Mouse (Mus musculus) v-Abl transformed pro-B cells (cell line): ENCODE measurements around the gene Tbx19.

Source experiments
- in situ Hi-C, 2 experiments: fragments of 400-800 bp; cut with MboI; formaldehyde crosslinking; loops; one replicate each; pipeline ENCODE4 v1.15.1; 2025; ENCODE audit not compliant: unreplicated experiment in 2 of 2

The Tbx19 gene

DNA sequence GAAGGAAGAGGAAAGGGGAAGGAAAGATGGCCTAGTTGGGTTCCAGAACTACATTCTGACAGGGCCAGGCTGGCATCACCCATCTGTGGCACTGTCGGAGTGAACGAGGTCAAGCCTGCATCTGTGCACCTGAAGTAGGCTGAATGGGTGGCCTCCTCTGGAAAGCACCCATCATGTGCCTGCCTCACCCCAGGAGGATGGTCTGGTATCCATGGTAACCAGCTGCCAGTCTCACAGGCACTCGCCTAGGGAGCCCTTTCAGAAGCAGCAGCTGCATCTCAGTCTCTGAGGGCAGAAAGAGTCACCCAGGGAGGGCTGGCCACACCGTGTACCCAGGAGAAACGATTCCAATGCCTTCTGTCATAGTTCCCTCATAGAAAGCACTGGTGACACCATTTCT, 26.8 kb upstream of the Tbx19 start:
- in situ Hi-C loops = no loop called here

- in situ Hi-C loops = no loop called here
Observed at GRCm38 (mm10) chr1:165186491-165186890, 25.9 kb upstream of the Tbx19 start.

DNA sequence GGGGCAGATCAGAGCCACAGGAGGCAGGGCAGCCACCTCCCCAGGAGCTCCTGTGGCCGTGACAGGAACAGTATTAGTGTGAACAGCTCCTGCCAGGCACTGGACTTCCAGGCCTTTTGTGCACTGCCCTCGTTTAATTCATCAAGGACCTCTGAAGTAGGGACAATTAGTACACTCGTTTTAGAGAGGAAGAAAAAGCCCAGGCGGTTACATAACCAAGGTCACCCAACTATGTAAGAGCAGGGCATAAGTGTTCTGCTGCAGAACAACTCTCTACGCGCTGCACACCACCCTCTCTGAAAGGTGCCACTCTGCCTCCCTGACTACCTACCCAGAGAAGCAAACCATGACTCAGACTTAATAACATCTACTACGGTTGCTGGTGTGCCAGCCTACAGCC, 24.5 kb upstream of the Tbx19 start:
- in situ Hi-C loops = no loop called here

GRCm38 (mm10) chr1:165184178-165184577, 23.6 kb upstream of the Tbx19 start:
- in situ Hi-C loops = no loop called here

- in situ Hi-C loops = no loop called here
Observed at GRCm38 (mm10) chr1:165183400-165183799, 22.8 kb upstream of the Tbx19 start.

DNA sequence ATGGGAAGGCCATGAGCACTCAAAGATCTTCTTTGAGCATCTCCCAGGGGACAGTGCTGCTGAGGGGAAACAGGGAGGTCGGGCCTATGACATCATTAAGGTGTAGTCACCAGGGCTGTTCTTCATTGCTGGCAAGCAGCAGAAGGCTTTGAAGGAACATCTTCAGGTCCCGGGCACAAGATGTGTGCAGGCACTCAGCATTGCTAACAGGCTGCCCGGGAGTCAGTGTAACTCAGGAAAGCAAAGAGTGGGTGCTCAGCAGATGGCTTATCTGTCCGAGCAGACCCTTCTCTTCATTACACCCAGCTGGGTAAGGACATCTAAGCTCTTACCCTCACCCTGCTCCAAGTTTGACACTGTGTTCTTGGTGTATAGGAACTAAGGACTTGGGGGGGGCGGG, 18.7 kb upstream of the Tbx19 start:
- in situ Hi-C loops = no loop called here

- in situ Hi-C loops = no loop called here
Observed at GRCm38 (mm10) chr1:165178075-165178474, 17.5 kb upstream of the Tbx19 start.

GRCm38 (mm10) chr1:165174059-165174616, 13.6 kb upstream of the Tbx19 start:
- in situ Hi-C loops = no loop called here

GRCm38 (mm10) chr1:165171277-165171676, 10.7 kb upstream of the Tbx19 start:
- in situ Hi-C loops = no loop called here

DNA sequence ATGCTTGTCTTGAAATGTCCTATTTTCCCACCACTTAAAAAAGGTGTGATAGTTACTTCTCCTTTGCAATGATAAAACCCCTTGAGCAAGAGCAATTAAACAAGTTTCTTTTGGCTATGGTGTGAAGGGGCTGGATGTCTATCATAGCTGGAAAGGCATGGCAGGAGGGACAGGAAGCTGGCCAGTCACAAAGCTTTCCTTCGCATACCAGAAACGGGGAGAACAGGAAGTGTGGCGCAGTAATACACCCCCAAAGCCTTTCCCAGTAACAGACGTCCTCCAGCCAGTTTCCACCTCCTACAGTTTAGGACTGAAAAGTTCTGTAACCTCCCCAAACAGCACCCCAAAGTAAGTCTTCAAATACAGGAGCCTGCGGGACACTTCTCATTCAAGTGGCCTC, 9.6 kb upstream of the Tbx19 start:
- in situ Hi-C loops = no loop called here

DNA sequence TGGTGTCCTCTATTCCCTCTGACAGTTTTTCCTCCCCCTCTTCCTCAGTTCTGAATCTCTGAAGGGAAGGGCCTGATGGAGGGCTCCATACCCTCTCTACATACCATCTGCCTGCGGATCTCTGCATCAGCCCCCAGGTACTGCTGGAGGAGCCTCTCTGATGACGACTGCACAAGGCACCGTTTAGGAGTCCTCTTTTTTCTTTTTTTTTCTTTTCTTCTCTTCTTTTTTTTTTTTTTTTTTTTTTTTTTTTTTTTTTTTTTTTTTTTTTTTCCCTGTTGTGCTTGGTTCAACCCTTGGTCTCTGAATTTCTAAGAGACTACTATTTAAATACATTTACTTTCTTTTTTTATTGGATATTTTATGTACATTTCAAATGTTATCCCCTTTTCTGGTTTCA, 8.9 kb upstream of the Tbx19 start:
- in situ Hi-C loops = no loop called here

- in situ Hi-C loops = no loop called here
Observed at GRCm38 (mm10) chr1:165164920-165165319, 4.3 kb upstream of the Tbx19 start.

GRCm38 (mm10) chr1:165158841-165159240, 1.7 kb downstream of the Tbx19 start:
- in situ Hi-C loops = loop anchor here in 1 of 2 experiments (5.0 kb wide), 1 partner anchor 33 kb away; the partner anchor contains the start of gene Sft2d2

- in situ Hi-C loops = no loop called here
Observed at GRCm38 (mm10) chr1:165154162-165154561, 6.4 kb downstream of the Tbx19 start.

- in situ Hi-C loops = no loop called here
Observed at GRCm38 (mm10) chr1:165151216-165151615, 9.4 kb downstream of the Tbx19 start.

DNA sequence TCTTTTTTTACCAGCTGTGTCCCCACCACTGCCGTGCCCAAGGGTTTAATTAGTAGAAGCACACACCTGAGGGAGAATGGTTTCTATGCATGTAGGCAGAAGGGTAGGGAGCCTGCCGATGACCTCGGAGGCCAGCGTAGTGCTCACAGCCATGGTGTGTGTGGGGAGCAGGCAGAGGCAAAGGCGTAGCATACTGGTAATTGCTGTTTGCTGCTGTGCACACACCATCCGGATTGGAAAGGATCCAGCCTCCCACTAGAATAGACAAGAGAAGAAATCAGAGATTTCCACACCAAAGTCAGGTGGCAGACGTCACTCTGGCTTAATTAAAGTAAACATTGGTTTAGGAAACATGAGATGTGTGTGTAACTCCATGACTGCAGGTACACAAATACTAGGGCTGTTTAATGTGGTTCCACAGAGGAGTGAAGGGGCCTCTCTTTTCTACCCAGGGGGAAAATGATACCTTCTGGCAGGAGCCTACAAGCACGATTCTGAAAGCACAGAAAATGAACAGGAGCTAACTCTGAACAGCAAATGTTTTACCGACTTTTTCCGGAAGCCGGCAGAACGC, 18.1 kb downstream of the Tbx19 start:
- in situ Hi-C loops = no loop called here

- in situ Hi-C loops = no loop called here
Observed at GRCm38 (mm10) chr1:165140227-165140626, 20.3 kb downstream of the Tbx19 start.

- in situ Hi-C loops = loop anchor here in 1 of 2 experiments (10.0 kb wide), 1 partner anchor 61 kb away; the partner anchor contains the start of gene Sft2d2
Observed at GRCm38 (mm10) chr1:165133858-165134257, 26.7 kb downstream of the Tbx19 start.

DNA sequence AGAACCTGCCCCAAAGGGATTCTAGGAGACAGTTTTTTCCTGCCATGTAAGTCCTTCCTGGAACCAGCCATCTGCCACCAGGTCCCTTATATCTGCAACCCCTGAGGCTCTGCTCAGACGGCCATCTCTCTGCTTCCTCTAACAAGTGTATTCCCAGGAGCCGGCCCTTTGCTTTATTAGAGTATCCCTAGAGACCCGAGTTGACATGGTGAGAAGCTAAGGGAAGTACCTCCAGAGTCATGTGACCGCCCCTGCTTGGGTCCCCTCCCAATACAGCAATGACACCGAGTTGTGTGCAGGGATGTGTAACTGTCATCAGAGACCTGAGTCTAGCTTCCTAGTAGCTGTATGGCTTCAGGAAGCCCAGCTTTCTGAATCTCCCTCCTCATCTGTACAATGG, 27.3 kb downstream of the Tbx19 start:
- in situ Hi-C loops = loop anchor here in 1 of 2 experiments (10.0 kb wide), 1 partner anchor 62 kb away; the partner anchor contains the start of gene Sft2d2

DNA sequence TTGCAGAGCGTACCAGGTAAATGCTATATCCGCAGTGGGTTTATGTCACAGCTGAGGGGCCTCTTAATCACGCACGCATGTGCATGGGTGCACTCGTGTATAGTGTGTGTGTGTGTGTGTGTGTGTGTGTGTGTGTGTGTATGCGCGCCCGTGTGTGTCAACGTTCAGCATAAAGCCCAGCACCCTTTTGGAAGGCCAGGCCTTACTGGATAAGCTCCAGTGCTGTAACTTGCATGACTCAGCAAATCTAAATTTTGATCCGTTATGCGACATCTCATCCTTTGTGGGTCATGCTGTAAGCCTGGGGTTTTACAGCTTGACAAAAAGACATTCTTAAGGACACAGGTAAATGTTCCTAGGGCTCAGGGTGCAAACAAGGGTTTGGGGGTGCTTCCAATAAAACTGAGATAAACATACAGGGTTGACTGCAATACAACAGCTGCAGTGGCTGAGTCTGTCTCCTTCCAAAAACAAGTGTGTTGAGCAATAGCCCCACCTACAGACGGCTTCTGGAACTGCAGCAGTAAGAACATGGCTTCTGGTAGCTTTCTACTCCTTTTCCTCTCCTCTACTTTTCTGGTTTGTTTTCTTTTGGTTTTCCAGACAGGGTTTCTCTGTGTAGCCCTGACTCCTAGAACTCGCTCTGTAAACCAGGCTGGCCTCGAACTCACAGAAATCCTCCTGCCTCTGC, 28.2 kb downstream of the Tbx19 start:
- in situ Hi-C loops = loop anchor here in 1 of 2 experiments (10.0 kb wide), 1 partner anchor 62 kb away; the partner anchor contains the start of gene Sft2d2

- in situ Hi-C loops = no loop called here
Observed at GRCm38 (mm10) chr1:165129573-165129972, 31.0 kb downstream of the Tbx19 start.

DNA sequence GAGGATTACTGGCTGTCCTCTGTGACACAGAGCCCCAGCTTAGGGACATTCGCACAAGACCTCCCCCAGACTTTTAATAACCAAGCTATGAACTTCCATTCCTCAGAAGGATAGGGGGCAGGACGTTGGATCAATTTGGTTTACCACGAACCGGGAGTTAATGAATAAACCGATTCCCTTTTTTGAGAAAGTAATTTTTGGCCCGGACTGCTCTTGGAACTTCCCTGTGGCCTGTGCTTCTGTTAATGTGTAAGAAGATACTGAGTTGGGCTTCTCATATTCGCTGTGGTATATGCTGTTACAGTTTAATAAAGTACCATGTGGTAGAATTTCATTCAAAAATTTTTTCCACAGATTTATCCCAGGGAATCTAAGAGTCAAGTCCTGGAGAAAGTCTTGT, 39.5 kb downstream of the Tbx19 start:
- in situ Hi-C loops = loop anchor here (5.0 to 25.0 kb wide), 6 partner anchors 96 to 1109 kb away; no protein-coding TSS in a partner anchor
